Mouse (Mus musculus): ENCODE data around the gene Cog4.
"Not testable (repeated sequence)": the region's sequence is repeated elsewhere in the genome, so short reads cannot be mapped to it uniquely, and the experiment has no call there.

Cog4 gene

GRCm38 (mm10) chr8:110824861-110825260 is 21.5 kb upstream of the Cog4 start:
- intact Hi-C loops (cut with DNase I): no loop called here

- intact Hi-C loops (cut with DNase I): no loop called here
Observed at GRCm38 (mm10) chr8:110828511-110828910, 17.9 kb upstream of the Cog4 start.

- intact Hi-C loops (cut with DNase I): no loop called here
Observed at GRCm38 (mm10) chr8:110831956-110832355, 14.4 kb upstream of the Cog4 start.

- intact Hi-C loops (cut with DNase I): loop anchor here (5.0 to 10.0 kb wide), 2 partner anchors 90 to 197 kb away; no protein-coding TSS in a partner anchor
Observed at GRCm38 (mm10) chr8:110842012-110842574, 4.3 kb upstream of the Cog4 start.

- intact Hi-C loops (cut with DNase I): loop anchor here (5.0 to 10.0 kb wide), 2 partner anchors 91 to 198 kb away; no protein-coding TSS in a partner anchor
Observed at GRCm38 (mm10) chr8:110843207-110843606, 3.2 kb upstream of the Cog4 start.

- intact Hi-C loops (cut with DNase I): loop anchor here (5.0 to 10.0 kb wide), 2 partner anchors 93 to 200 kb away; no protein-coding TSS in a partner anchor
Observed at GRCm38 (mm10) chr8:110844941-110845340, 1.5 kb upstream of the Cog4 start.

GRCm38 (mm10) chr8:110845821-110846404 is 487 bp upstream of the Cog4 start:
- intact Hi-C loops (cut with DNase I): loop anchor here (10.0 kb wide), 1 partner anchor 201 kb away; no protein-coding TSS in a partner anchor

GRCm38 (mm10) chr8:110847171-110847549 is 760 bp downstream of the Cog4 start:
- intact Hi-C loops (cut with DNase I): loop anchor here (10.0 kb wide), 1 partner anchor 202 kb away; no protein-coding TSS in a partner anchor

GRCm38 (mm10) chr8:110847645-110848495 is 1.5 kb downstream of the Cog4 start:
- intact Hi-C loops (cut with DNase I): loop anchor here (10.0 kb wide), 1 partner anchor 203 kb away; no protein-coding TSS in a partner anchor

- intact Hi-C loops (cut with DNase I): no loop called here
Observed at GRCm38 (mm10) chr8:110851186-110851585, 4.8 kb downstream of the Cog4 start.

- intact Hi-C loops (cut with DNase I): loop anchor here (5.0 kb wide), 1 partner anchor 109 kb away; no protein-coding TSS in a partner anchor
Observed at GRCm38 (mm10) chr8:110856073-110856472, 9.7 kb downstream of the Cog4 start.

- intact Hi-C loops (cut with DNase I): loop anchor here (5.0 kb wide), 1 partner anchor 110 kb away; no protein-coding TSS in a partner anchor
Observed at GRCm38 (mm10) chr8:110856760-110857461, 10.5 kb downstream of the Cog4 start.

GRCm38 (mm10) chr8:110859651-110860501 is 13.5 kb downstream of the Cog4 start:
- intact Hi-C loops (cut with DNase I): loop anchor here (5.0 kb wide), 1 partner anchor 113 kb away; no protein-coding TSS in a partner anchor

GRCm38 (mm10) chr8:110861347-110862025 is 15.1 kb downstream of the Cog4 start:
- intact Hi-C loops (cut with DNase I): not testable (repeated sequence)

- intact Hi-C loops (cut with DNase I): no loop called here
Observed at GRCm38 (mm10) chr8:110870501-110870900, 24.1 kb downstream of the Cog4 start.

GRCm38 (mm10) chr8:110877862-110878261 is 31.5 kb downstream of the Cog4 start:
- intact Hi-C loops (cut with DNase I): no loop called here

- intact Hi-C loops (cut with DNase I): no loop called here
Observed at GRCm38 (mm10) chr8:110881741-110882310, 35.4 kb downstream of the Cog4 start.

GRCm38 (mm10) chr8:110883824-110884223 is 37.4 kb downstream of the Cog4 start:
- intact Hi-C loops (cut with DNase I): no loop called here

- intact Hi-C loops (cut with DNase I): no loop called here
Observed at GRCm38 (mm10) chr8:110886634-110887033, 40.2 kb downstream of the Cog4 start.
